ENCODE assay signal across 13 mouse cellular contexts in genomic region chr6:52609626-52610352, GRCm38 (mm10). TPM values are rescaled to one million over a fixed set of nuclear protein-coding genes. Genes with fewer than 3 reads are reported as not detected.
DNase-seq lines count a peak whose midpoint lies in the region; ATAC-seq and TF ChIP-seq lines count a peak whose summit lies in the region.
"Had no signal": no experiment of that assay in that cellular context is flagged by ENCODE, and none has a peak within 500 bp of the region (broad histone marks: within the 10 kb centered on the region; RNA-seq: fewer than 3 reads in every experiment).

No protein-coding gene starts in this region.

- no peaks in the 10 kb centered on the region for H3K27me3 ChIP-seq in heart, embryonic 13.5 days (replicated peaks)
- H3K27me3 ChIP-seq in kidney, postnatal 0 days (ENCODE audit: insufficient read depth, low read length), result no peaks in the 10 kb centered on the region
- H3K27me3 ChIP-seq: hindbrain, embryonic 12.5 days had no signal

- H3K9ac ChIP-seq in heart, embryonic 13.5 days, result no peak overlapping the region
- no peak overlapping the region for H3K9ac ChIP-seq in kidney, postnatal 0 days (ENCODE audit: low read depth, low read length)
- H3K9ac ChIP-seq: hindbrain, embryonic 12.5 days had no signal

- no peak for TF ChIP-seq CTCF in kidney, postnatal 0 days (IDR thresholded peaks at IDR 0.05; ENCODE audit: low read depth)

- 61% methylated on average over 6 of the region's 6 CpGs for WGBS in heart, embryonic 13.5 days
- 36% methylated on average over 6 of the region's 6 CpGs for WGBS in kidney, postnatal 0 days

- intact Hi-C loops in heart, postnatal 36 days (cut with DNase I), result no loop called here
- intact Hi-C loops in left cerebral cortex, postnatal 4 days (cut with DNase I), result loop anchor here (10.0 kb wide), 1 partner anchor 305 kb away; no protein-coding TSS in a partner anchor

- DNase-seq in heart, postnatal 36 days, result no peak
- DNase-seq in fat pad, adult 2 months (ENCODE audit: extremely low read depth, low read depth, low spot score), result peak; percentile 90
- DNase-seq in kidney, postnatal 0 days (ENCODE audit: low spot score), result peak; percentile 64
- DNase-seq in lung, postnatal 36 days, result peak; percentile 80
- DNase-seq in thymus, postnatal 0 days (ENCODE audit: low spot score), result no peak
- no peak for DNase-seq in left cerebral cortex, postnatal 4 days
- DNase-seq: cerebellum, adult 11-12 months; right cerebral cortex, postnatal 4 days; thymus, postnatal 25 days had no signal

- no peak for ATAC-seq in heart, embryonic 13.5 days (ENCODE audit: extremely low read depth, insufficient number of reproducible peaks, low FRiP score, low TSS enrichment)
- ATAC-seq in kidney, postnatal 0 days (replicated peaks; ENCODE audit: low FRiP score, low read depth), result peak; percentile 78; the same call in 1 of the 2 replicates
- no peak for ATAC-seq in erythroid progenitor cell, adult 5-6 weeks (replicated peaks; ENCODE audit: low FRiP score, poor library complexity, severe bottlenecking)

- no peak overlapping the region for H3K4me3 ChIP-seq in heart, embryonic 13.5 days
- H3K4me3 ChIP-seq in kidney, postnatal 0 days (replicated peaks; ENCODE audit: low read depth, low read length), result no peak overlapping the region
- H3K4me3 ChIP-seq: hindbrain, embryonic 12.5 days had no signal

- 0 out of 2 replicates have a peak, but pooled peaks cover 7% of the 10 kb centered on the region for H3K4me1 ChIP-seq in heart, embryonic 13.5 days
- 0 out of 2 replicates have a peak, but pooled peaks cover 4% of the 10 kb centered on the region for H3K4me1 ChIP-seq in kidney, postnatal 0 days (replicated peaks; ENCODE audit: insufficient read depth, low read length)
- H3K4me1 ChIP-seq: hindbrain, embryonic 12.5 days had no signal

- no peaks in the 10 kb centered on the region for H3K9me3 ChIP-seq in heart, embryonic 13.5 days
- H3K9me3 ChIP-seq in kidney, postnatal 0 days (replicated peaks; ENCODE audit: low read length), result no peaks in the 10 kb centered on the region
- H3K9me3 ChIP-seq: hindbrain, embryonic 12.5 days had no signal

- peaks cover 19% of the 10 kb centered on the region for H3K36me3 ChIP-seq in heart, embryonic 13.5 days
- H3K36me3 ChIP-seq in kidney, postnatal 0 days (ENCODE audit: insufficient read depth, low read length), result no peaks in the 10 kb centered on the region

- H3K27ac ChIP-seq in heart, embryonic 13.5 days (replicated peaks), result peak overlapping the region; percentile 34; the same call in 1 of the 2 replicates
- H3K27ac ChIP-seq in kidney, postnatal 0 days, result peak overlapping the region; percentile 80
- H3K27ac ChIP-seq: hindbrain, embryonic 12.5 days; macrophage had no signal

- H3K4me2 ChIP-seq in heart, embryonic 13.5 days, result no peak overlapping the region
- no peak overlapping the region for H3K4me2 ChIP-seq in kidney, postnatal 0 days (ENCODE audit: low read length)
- H3K4me2 ChIP-seq: hindbrain, embryonic 12.5 days had no signal

RNA-seq across cellular contexts. Expression of gene Hibadh, which starts 30.4 kb away (rescaled TPM):
- polyA plus RNA-seq in heart, embryonic 13.5 days (2015; fragmentation: Nextera tagmentation; extraction: Ambion mirVana), result 115 and 127 TPM in 2 replicates
- total RNA-seq in heart, postnatal 36 days (2021), result 100 to 1,000 TPM; 243 to 261 TPM
- polyA plus RNA-seq in kidney, postnatal 0 days (2015; fragmentation: Nextera tagmentation; extraction: Ambion mirVana), result 217 and 218 TPM in 2 replicates
- polyA plus RNA-seq in thymus, postnatal 0 days (2015; fragmentation: Nextera tagmentation; extraction: Ambion mirVana), result 194 and 211 TPM in 2 replicates
- 16.9 and 26.4 TPM in 2 replicates for total RNA-seq in erythroid progenitor cell, adult 5-6 weeks (2015; ENCODE audit: low replicate concordance)
- total RNA-seq in erythroid progenitor cell, adult 5-6 weeks (2017; ENCODE audit: low replicate concordance), result 10.7 and 11.7 TPM in 2 replicates
- 10 to 100 TPM; 31.2 to 32.2 TPM for total RNA-seq in left cerebral cortex, postnatal 4 days (2021)

Comparison
In these comparisons a context has a peak if more than half of its experiments do, and no peak if none do; other contexts are left out.
1. DNase-seq: peak in fat pad, adult 2 months (single experiment), kidney, postnatal 0 days (single experiment) and lung, postnatal 36 days (single experiment); none in heart, postnatal 36 days (0 of 2), thymus, postnatal 0 days (single experiment) and left cerebral cortex, postnatal 4 days (single experiment).
2. RNA of gene Hibadh, which starts 30.4 kb away (total RNA-seq): 243 to 261 TPM in heart, postnatal 36 days; 31.2 to 32.2 TPM in left cerebral cortex, postnatal 4 days and 10.7 to 26.4 TPM in erythroid progenitor cell, adult 5-6 weeks; every median in the first group is over 4 times any median in the second.